Mouse (Mus musculus) midbrain, embryonic 11.5 days (tissue): ENCODE results near the gene Olfr544. TPM values are rescaled to one million over a fixed set of nuclear protein-coding genes. Genes with fewer than 3 reads are reported as not detected.
A peak's percentile ranks its signal among the peaks of the same experiment; 100 is the strongest.

Experiments used
- ATAC-seq: fragments of 200-750 bp; cut with Nextera tagmentation; 2 replicates; pipeline ENCODE4 v1.8.0; 2017; ENCODE audit warnings: moderate TSS enrichment, moderate library complexity; ENCODE audit not compliant: low FRiP score
- DNase-seq: peaks from one replicate; pipeline ENCODE4 v3.0.0; 2015; ENCODE audit warnings: low spot score; ENCODE audit errors: missing footprints
- H3K27ac ChIP-seq: fragments of 300-500 bp; sonication (generic); 2 replicates; pipeline ENCODE4 v1.5.1; 2014; ENCODE audit warnings: low read depth, low read length
- H3K27me3 ChIP-seq: fragments of 300-500 bp; sonication (generic); 2 replicates; pipeline ENCODE4 v1.6.1; 2014; ENCODE audit warnings: mild to moderate bottlenecking, low read length, moderate library complexity, mixed read lengths; ENCODE audit not compliant: control insufficient read depth, insufficient read depth
- H3K36me3 ChIP-seq: fragments of 300-500 bp; sonication (generic); 2 replicates; pipeline ENCODE4 v1.6.1; 2014; ENCODE audit warnings: mild to moderate bottlenecking, low read length, moderate library complexity, mixed read lengths; ENCODE audit not compliant: control insufficient read depth, insufficient read depth
- H3K4me1 ChIP-seq: fragments of 300-500 bp; sonication (generic); 2 replicates; pipeline ENCODE4 v1.6.1; 2014; ENCODE audit warnings: low read length; ENCODE audit not compliant: control insufficient read depth, insufficient read depth
- H3K4me2 ChIP-seq: fragments of 300-500 bp; sonication (generic); 2 replicates; pipeline ENCODE4 v1.6.1; 2014; ENCODE audit warnings: mild to moderate bottlenecking, moderate library complexity
- H3K4me3 ChIP-seq: fragments of 300-500 bp; sonication (generic); 2 replicates; pipeline ENCODE4 v1.5.1; 2014; ENCODE audit warnings: low read depth, low read length
- H3K9ac ChIP-seq: fragments of 300-500 bp; sonication (generic); 2 replicates; pipeline ENCODE4 v1.6.1; 2014; ENCODE audit warnings: low read length
- H3K9me3 ChIP-seq: fragments of 300-500 bp; sonication (generic); 2 replicates; pipeline ENCODE4 v1.6.1; 2016; ENCODE audit warnings: low read length; ENCODE audit not compliant: control insufficient read depth
- WGBS: fragments of 180-500 bp; shearing (Covaris S2); extraction: QIAGEN DNeasy Blood & Tissue Kit; methylation state at CpG from one replicate; pipeline ENCODE4 v1.1.7; 2014; 5-methylcytosine and 5-hydroxymethylcytosine counted together
- polyA plus RNA-seq: library from polyadenylated mRNA; unstranded; fragments of >200 nt; fragmentation: Nextera tagmentation; extraction: Ambion mirVana; gene quantifications from 2 replicates; pipeline ENCODE4 v1.2.1, GENCODE M21; 2014

Olfr544 gene
- 0.04 and 0.10 TPM in 2 replicates for polyA plus RNA-seq

GRCm38 (mm10) chr7:102488161-102488560, at the start of gene Olfr544:
Gene Olfr544 (minus strand): TSS chr7:102488313.
- WGBS: 36% methylated on average over 1 of the region's 1 CpGs
- DNase-seq: no peak

DNA sequence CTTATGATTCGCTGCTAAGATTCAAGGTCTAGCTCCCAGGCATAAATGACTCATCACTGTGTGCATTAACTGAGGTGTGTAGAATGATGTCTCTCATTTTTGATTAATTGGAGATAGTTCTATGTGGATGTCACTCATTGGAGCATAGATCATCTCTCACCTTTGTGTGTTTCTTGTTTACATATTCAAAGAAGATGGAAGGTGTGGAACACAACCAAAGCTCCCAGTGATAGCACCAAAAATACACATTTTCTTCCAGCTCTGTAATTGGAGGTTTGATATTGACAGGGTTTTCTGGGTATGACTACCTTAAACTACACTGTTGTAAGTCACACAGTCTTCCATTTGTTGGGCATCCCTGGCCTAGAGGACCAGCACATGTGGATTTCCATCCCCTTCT, 46.3 kb upstream of the Olfr544 start, which contains the start of gene Olfr547:
Gene Olfr547 (plus strand): TSS at position 301 of the 400 bp plus-strand sequence.
- no peak for ATAC-seq

More at GRCm38 (mm10) chr7:102488161-102488560, at the start of gene Olfr544:
- Histone ChIP-seq H3K4me1 (no peaks in the 10 kb centered on the region), H3K27me3 (no peaks in the 10 kb centered on the region), H3K9me3 (no peaks in the 10 kb centered on the region), H3K27ac (no peak within 1 kb of the TSS), H3K4me3 (no peak within 1 kb of the TSS), H3K36me3 (no peaks in the 10 kb centered on the region), H3K9ac (no peak within 1 kb of the TSS), H3K4me2 (no peak within 1 kb of the TSS)
- ATAC-seq: no peak

GRCm38 (mm10) chr7:102529052-102529451, 40.9 kb upstream of the Olfr544 start:
- no peaks in the 10 kb centered on the region for H3K36me3 ChIP-seq
- no peaks in the 10 kb centered on the region for H3K4me1 ChIP-seq
- no peaks in the 10 kb centered on the region for H3K9me3 ChIP-seq
- 76% methylated on average over 1 of the region's 1 CpGs for WGBS
- DNase-seq: peak; percentile 10
- no peak overlapping the region for H3K4me2 ChIP-seq
- H3K4me3 ChIP-seq: no peak overlapping the region
- no peak overlapping the region for H3K9ac ChIP-seq
- no peak overlapping the region for H3K27ac ChIP-seq
- ATAC-seq: no peak
- H3K27me3 ChIP-seq: no peaks in the 10 kb centered on the region

More for the DNA sequence above, 46.3 kb upstream of the Olfr544 start, which contains the start of gene Olfr547:
- no peaks in the 10 kb centered on the region for H3K27me3 ChIP-seq
- no peaks in the 10 kb centered on the region for H3K36me3 ChIP-seq
- H3K4me3 ChIP-seq: no peak within 1 kb of the TSS
- DNase-seq: no peak
- no peak within 1 kb of the TSS for H3K27ac ChIP-seq
- H3K9me3 ChIP-seq: no peaks in the 10 kb centered on the region
- H3K9ac ChIP-seq: no peak within 1 kb of the TSS
- no peaks in the 10 kb centered on the region for H3K4me1 ChIP-seq
- H3K4me2 ChIP-seq: no peak within 1 kb of the TSS
- WGBS: 96% methylated on average over 1 of the region's 1 CpGs

- WGBS: 87% methylated on average over 2 of the region's 2 CpGs
- DNase-seq (no peak), ATAC-seq (no peak)
- H3K4me1 ChIP-seq: no peaks in the 10 kb centered on the region
- H3K4me3 ChIP-seq: no peak overlapping the region
- H3K27ac ChIP-seq: no peak overlapping the region
- peaks cover 6% of the 10 kb centered on the region; the same call in 1 of the 2 replicates for H3K27me3 ChIP-seq
- no peaks in the 10 kb centered on the region for H3K36me3 ChIP-seq
- H3K4me2 ChIP-seq: no peak overlapping the region
- H3K9me3 ChIP-seq: no peaks in the 10 kb centered on the region
- H3K9ac ChIP-seq: no peak overlapping the region
These were observed 28.9 kb upstream of the Olfr544 start for GRCm38 (mm10) chr7:102517051-102517335.

GRCm38 (mm10) chr7:102516261-102517050, 28.3 kb upstream of the Olfr544 start:
- no peaks in the 10 kb centered on the region for H3K36me3 ChIP-seq
- no peaks in the 10 kb centered on the region for H3K4me1 ChIP-seq
- H3K27me3 ChIP-seq: peaks cover 6% of the 10 kb centered on the region; the same call in 1 of the 2 replicates
- no peaks in the 10 kb centered on the region for H3K9me3 ChIP-seq
- no peak for DNase-seq
- H3K4me3 ChIP-seq: no peak overlapping the region
- H3K4me2 ChIP-seq: no peak overlapping the region
- no peak overlapping the region for H3K9ac ChIP-seq
- no peak for ATAC-seq
- H3K27ac ChIP-seq: no peak overlapping the region
- WGBS: 84% methylated on average over 10 of the region's 10 CpGs

DNA sequence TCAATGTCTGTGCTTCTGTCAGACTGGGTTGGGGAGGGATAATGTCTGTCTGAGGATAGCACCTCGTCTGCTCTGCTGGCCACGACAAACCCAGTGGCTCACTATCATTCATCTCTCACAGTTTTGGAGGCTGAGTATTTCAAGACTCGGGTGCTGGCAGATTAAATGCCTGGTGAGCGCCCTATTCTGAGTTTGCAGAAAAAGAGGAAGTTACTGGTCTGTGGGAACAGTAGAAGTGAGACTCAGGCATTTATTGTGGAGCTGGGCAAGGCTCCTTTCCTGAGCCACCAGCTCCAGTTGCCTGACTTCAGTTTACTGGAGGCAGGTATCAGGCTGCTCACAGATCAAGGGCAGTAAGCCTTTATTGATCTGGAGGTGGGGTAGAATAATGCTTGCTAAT, 26.0 kb upstream of the Olfr544 start:
- Histone ChIP-seq H3K9ac (no peak overlapping the region), H3K9me3 (no peaks in the 10 kb centered on the region), H3K27me3 (peaks cover 6% of the 10 kb centered on the region; the same call in 1 of the 2 replicates), H3K4me1 (no peaks in the 10 kb centered on the region), H3K4me3 (no peak overlapping the region), H3K4me2 (no peak overlapping the region), H3K27ac (no peak overlapping the region), H3K36me3 (no peaks in the 10 kb centered on the region)
- WGBS: 77% methylated on average over 4 of the region's 4 CpGs
- ATAC-seq: no peak
- no peak for DNase-seq

DNA sequence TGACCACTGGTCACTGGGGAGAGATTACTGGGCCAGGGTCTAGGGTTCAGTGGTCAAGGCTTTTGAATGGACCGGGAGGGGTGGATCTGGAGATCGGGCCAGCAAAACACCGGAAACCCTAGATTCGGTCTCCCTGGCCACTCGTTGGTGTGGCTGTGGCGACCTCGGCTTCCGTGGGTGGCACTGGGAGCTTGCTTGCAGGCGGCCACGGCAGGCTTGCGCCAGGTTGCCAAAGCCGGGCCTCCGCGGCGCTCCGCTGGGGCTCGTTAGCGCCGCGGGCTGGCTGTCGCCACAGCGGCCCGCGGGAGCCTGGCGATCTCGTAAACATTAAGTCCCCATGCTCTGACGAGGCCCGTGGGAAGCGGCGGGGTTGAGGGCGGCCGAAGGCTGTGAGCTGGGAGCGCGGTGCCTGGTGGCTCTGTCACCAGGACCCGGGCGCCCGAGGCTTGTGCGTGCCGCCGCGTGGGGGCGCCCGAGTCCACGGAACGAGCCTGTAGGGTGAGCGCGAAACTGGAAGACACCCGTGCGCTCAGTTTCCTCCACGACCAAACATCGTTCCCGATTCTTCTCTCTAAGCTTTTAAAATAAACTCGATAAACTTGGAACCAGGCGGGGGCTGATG, 24.8 kb upstream of the Olfr544 start:
- Histone ChIP-seq H3K4me3 (peak overlapping the region; percentile 45), H3K4me1 (no peaks in the 10 kb centered on the region), H3K36me3 (no peaks in the 10 kb centered on the region), H3K4me2 (peak overlapping the region; percentile 82), H3K27ac (no peak overlapping the region), H3K9ac (peak overlapping the region; percentile 77), H3K27me3 (peaks cover 6% of the 10 kb centered on the region; the same call in 1 of the 2 replicates), H3K9me3 (no peaks in the 10 kb centered on the region)
- DNase-seq: peak; percentile 100
- peak; percentile 96 for ATAC-seq
- WGBS: under 1% methylated on average over 54 of the region's 54 CpGs

DNA sequence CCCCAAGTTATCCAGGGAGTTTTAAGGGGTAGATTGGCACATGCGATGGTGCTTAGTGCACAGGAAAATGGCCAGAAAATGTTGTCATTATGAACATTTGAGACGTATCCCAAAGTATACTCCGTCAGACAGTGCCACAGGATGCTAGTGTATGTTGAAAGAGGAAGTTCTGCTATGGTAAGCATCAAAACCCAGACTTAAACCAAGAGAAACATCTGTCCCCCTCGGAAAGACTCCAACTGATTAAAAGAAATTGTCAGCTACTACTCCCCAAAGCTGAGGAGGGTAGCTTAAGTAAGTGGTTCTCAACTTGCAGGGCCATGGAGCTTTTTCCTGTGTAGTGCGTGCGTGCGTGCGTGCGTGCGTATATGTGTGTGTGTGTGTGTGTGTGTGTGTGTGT, 23.8 kb upstream of the Olfr544 start:
- Histone ChIP-seq H3K9ac (no peak overlapping the region), H3K27me3 (peaks cover 6% of the 10 kb centered on the region; the same call in 1 of the 2 replicates), H3K4me3 (no peak overlapping the region), H3K27ac (no peak overlapping the region), H3K4me1 (no peaks in the 10 kb centered on the region), H3K4me2 (no peak overlapping the region), H3K36me3 (no peaks in the 10 kb centered on the region), H3K9me3 (no peaks in the 10 kb centered on the region)
- WGBS: 90% methylated on average over 10 of the region's 10 CpGs
- DNase-seq (no peak), ATAC-seq (no peak)

- no peak overlapping the region for H3K27ac ChIP-seq
- H3K27me3 ChIP-seq: peaks cover 6% of the 10 kb centered on the region; the same call in 1 of the 2 replicates
- no peaks in the 10 kb centered on the region for H3K4me1 ChIP-seq
- DNase-seq: peak; percentile 77
- no peak overlapping the region for H3K9ac ChIP-seq
- no peak for ATAC-seq
- H3K36me3 ChIP-seq: no peaks in the 10 kb centered on the region
- no peaks in the 10 kb centered on the region for H3K9me3 ChIP-seq
- no peak overlapping the region for H3K4me3 ChIP-seq
- WGBS: 75% methylated on average over 7 of the region's 7 CpGs
- H3K4me2 ChIP-seq: no peak overlapping the region
These were observed 21.6 kb upstream of the Olfr544 start for GRCm38 (mm10) chr7:102509726-102510125.
